Mouse (Mus musculus): Measurements from ENCODE around the gene 4922502D21Rik.

- TF ChIP-seq POLR2A (IDR thresholded peaks at IDR 0.05; ENCODE audit: extremely low read depth, insufficient read depth, low read length) (no peak), CTCF (IDR thresholded peaks at IDR 0.05; ENCODE audit: low read depth, low read length) (no peak)
These were observed 55.9 kb downstream of the 4922502D21Rik start for GRCm38 (mm10) chr6:129275624-129276203.
